Mouse (Mus musculus) embryo, embryonic 11 days (tissue): ENCODE measurements at regions not wholly inside any gene's neighbourhood (a gene's known extent, or its start where the extent isn't known, plus 50 kb on each side); places are given as distances from the start of the nearest gene placed in this dataset.
A peak's percentile ranks its signal among the peaks of the same experiment; 100 is the strongest.
"Not testable (repeated sequence)": the region's sequence is repeated elsewhere in the genome, so short reads cannot be mapped to it uniquely, and the experiment has no call there.

ENCODE experiments used
- DNase-seq: peaks from one replicate; pipeline ENCODE4 v3.0.0-alpha.2; 2015

DNA sequence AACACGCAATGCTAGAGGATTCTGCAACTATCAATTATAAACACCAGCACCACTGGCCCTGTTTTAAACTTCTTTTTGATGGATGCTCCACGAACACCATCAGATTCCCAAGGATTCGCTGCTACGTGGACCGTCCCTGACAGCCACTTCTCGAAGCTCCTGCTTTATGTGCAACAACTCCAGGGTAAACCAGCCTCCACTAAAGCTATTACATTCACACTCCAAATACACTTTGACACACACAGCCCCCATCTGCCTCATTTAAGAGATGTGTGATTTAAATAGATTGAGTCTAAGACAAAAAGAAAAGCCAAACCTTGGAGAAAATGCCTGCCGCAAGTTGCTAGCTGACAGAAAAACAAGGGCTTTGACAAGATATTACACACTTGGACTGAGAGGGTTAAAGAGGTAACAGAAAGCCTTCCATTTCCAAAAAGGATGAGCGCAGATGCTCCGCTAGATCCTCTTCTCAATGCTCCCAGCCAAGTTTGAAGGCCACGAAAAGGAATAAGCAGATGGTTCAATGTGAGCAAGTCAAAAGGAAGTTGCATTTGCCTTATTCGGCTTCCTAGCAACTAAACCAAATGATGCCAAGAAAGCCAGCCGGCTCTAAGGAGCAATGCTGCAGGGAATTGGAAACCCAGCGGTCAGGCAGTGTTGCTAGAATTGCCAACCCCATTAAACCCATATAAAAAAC is 54.0 kb upstream of the Cnep1r1 start:
- DNase-seq: no peak

DNA sequence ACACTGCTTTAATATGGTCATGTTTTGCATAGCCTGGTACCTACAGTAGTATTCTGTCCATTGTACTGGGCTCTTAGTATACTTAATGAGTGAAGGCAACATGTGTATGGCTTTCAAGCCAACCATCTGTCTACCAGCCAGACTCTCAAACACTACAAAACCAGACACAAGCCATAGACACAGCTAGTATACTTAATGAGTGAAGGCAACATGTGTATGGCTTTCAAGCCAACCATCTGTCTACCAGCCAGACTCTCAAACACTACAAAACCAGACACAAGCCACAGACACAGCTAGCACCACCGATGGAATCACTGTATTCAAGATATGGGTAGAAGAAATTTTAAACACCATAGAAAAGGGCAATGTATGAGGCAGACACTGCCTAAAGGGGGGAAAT is 59.5 kb upstream of the Cnep1r1 start:
- DNase-seq: not testable (repeated sequence)

DNA sequence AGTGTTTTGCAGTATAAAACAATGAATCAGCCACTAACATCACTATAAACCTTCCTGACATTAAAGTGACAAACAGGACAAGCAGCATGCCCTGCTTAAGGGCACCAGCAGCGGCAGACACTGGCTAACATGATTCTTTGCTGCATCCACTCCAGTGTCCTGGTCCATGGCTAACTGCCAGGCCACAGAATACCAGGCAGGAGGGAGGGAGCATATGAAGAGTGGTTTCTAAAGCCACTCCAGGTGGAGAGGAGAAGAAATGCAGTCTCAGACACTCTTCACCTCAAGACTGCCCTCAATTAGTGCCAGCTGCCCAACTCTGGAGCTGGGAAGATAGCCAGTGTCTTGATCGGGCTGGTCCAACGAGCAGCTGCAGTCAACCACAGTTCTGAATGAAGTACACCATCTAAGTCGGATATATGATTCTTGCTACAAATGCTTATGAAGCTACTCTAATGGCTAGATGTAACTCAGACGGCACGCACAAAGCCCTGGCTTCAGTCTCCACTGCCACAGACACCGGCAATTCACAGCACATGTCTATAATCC is 60.8 kb upstream of the Cnep1r1 start:
- no peak for DNase-seq

DNA sequence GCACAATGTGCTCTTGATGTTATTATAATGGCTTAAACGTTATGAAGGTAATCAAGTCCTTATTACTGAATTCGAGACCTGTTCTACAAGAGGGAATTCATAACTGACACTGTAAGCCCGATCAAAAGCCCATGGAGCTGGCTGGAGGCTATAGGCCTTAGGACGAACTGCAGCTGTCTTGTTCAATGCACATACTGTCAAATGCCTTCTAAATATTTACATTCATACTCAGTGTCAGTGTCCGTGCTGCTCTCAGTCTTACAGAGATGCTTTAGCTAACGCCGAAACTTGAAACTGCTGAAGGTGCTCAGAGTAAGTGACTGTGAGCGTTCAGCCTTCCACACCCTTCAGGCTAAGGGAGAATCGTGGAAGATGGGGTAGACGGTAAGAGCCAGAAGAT is 67.9 kb upstream of the Cnep1r1 start:
- no peak for DNase-seq

DNA sequence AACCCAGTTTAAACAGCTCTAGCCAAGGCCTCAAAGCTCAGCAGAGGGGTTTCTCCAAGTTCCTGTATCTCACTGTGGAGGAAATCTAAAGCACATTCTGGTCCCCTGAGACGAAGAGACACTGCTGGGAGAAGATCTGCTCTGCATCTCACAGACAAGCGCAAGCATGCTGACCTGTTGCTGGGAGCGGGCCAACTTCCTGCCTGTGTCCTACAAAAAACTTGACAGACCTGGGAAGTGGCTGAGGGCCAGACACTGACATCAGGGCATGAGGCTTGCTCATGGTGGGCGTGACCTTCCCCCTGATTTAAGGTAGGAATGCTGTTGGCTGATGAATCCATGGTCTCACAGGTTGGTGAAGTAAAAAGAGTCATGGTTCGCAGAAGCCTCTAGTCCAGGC is 69.5 kb upstream of the Cnep1r1 start:
- DNase-seq: no peak

DNA sequence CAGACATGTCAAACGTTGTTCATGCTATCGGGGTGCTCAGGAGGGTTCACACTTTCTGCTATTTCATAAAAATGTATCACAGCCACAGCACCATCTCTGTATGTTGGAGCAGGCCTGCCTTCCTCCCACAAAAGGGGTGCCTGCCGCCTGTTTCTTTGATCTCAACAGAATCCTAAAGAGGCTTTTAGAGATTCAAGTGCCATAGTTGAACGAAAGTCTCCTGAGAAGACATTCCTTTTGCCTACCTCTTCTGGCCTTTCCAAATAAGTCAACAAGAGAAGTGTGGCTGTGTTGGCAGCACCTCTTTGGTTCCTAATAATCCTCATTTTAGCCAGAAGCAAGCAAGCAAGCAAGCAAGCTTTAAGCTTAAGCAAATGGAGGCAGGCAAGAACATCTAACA is 72.6 kb upstream of the Cnep1r1 start:
- DNase-seq: no peak

DNA sequence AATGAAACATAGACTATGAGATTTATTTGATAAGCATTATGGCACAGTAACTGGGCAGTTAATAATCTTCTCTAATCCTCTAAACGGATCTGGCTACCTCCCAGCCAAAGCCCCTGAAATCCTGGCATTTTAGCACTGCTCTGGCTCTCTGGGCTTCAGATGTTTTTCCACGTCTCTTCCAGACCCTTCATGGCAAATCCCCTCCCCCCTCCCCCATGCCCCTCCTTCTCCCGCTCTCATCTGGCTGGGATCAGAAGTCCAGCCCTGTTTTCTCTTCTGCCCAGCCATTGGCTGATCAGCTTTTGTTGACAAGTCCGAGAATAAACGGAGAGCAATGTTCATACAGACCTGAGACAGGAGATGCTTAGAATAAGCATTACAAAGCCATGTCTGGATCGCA is 79.3 kb upstream of the Cnep1r1 start:
- peak; percentile 52 for DNase-seq

DNA sequence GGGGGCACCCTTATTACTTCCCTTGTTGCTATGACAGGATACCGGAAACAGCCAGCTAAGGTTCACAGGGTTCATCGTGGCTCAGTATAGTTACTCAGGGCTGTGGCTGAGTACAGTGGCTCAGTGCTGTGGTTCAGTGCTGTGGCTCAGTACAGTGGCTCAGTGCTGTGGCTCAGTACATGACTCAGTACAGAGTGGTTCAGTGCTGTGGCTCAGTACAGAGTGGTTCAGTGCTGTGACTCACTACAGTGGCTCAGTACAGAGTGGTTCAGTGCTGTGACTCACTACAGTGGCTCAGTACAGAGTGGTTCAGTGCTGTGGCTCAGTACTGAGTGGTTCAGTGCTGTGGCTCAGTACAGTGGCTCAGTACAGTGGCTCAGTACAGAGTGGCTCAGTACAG is 78.6 kb upstream of the Zfp423 start:
- no peak for DNase-seq

DNA sequence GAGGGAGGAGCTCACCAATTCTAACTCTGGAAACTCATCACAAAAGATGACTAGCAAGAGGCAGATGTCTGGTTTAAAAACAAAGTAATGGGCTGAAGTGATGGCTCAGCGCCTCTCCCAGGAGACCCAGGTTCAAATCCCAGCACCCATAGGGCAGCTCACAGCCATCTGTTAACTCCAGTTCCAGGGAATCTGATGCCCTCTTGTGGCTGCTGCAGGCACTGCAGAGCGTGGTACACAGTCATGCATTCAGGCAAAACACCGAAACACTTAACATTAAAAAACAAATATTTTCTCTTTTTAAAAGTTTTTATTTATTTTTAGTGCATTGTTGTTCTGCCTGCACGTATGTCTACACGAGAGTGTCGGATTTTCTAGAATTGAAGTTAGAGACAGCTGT is 73.7 kb upstream of the Zfp423 start:
- DNase-seq: no peak

DNA sequence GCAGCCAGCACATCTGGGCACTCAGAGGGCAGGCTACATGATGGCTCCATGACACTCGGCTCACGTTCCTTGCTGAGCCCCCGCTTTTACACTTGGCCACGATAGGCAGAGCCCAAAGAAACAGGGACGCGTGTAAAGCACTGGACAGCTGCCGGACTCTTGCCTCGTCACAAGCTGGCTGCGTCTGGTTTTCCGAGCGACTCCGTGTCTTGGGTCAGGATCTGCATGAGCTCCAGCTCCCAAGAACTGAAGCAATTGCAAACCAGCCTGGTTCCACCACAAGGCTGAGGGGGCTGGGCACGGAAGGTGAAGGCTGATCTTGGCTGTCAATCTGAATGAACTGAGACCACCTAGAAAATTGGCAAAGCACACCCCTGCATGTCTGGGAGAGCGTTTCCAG is 65.1 kb upstream of the Zfp423 start:
- DNase-seq: no peak

DNA sequence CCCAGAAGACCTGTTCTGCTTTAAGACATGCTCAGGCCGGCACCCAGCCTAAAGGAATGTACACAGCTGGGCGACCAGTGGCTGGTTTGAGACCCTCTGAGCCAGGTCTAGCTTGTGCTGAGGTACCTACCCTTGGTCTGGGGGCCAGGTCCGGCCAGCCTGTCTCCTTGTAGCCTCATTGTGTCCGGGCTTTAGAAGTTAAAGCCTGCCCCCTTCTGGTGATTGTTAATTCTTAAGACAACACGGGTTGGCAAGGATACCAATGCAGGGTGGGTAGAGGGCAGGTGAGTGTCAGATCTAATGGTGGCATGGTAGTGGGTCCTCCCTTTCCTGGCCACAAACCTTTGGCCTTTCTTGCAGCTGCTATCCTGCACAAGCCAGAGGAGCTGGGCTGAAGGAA is 64.0 kb upstream of the Zfp423 start:
- DNase-seq: peak; percentile 89

DNA sequence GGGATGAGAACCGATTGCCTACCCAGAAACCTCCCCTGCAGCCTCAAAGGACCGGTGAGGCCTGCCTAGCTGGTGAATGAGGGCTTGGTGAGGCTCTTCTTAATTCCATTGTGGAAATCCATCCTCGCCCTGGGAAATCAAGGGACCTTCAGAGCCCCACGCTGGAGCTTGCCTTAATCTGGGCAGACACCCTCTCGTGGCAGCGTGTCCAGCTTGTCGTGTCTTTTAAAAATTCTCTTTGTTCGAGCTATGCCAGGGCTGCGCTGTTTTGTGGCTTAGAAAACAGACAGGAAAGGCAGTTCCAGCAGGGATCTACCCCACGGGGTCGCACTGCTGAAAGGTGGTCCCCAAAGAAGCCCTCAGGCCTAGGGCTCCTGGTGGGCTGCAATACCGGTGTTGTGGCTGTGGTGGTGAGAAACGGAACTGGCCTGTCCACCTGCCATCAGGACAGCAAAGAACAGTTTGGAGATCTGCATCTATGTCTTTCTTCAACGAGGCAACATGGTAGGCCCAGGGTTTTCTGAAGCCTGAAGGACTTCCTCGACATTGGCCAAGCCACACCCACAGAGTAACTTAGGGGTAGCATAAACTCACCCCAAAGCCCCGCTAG is 63.5 kb upstream of the Zfp423 start:
- no peak for DNase-seq

DNA sequence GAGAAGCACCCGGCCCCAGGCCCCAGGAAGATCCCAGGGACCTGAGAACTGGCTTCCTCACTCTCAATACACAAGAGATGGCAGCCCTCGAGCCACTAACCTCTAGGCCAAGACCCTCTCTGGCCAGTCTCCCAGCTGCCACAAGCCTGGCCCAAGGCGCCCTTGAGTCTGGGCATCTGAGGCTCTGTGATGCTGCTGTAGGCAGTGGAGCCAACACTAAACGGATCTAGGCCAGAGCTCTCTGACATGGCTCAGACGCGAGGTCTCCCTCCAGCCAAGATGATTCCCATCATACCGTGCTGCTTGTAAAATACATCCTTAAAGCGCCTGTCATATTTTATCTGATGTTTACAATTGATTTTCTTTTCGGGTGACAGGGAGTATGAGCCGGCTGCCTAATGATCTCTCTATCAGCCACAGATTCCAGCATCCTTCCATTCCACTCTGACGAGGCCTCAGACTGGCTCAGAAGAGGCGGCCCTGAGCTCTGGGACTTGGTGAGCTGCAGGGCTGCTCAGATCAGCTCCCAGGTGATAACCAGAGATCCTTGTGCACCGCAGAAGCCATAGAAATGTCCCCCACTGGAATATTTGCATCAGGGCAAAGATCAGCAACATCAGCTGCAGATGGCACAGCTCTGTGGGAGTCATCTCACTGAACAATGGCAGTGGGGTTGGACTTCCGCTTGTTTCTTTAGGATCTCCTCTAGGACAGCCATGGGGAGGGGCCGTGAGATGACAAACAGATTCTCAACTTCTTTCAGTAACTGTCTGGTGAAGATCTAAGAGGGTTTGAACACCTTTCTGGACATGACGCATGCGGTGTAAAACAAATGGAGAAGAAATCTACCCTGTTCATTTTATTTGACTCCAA is 60.1 kb upstream of the Zfp423 start:
- no peak for DNase-seq

DNA sequence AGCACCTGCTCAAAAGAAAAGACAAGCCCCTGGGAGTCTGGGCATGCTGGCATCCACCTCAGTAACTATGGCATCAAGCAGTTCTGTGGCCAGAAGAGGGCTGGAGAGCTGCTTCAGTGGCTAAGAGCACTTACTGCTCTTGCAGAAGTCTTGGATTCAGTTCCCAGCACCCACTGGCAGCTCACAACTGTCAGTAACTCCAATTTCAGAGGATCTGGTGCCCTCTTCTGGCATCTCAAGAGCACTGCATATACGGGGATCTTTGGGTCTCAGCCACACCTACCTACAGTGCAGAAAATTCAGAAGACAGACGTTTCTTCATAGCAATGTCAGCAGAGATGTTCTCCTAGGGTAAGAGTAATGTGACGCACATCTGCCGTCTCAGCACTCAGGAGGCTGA is 59.1 kb upstream of the Zfp423 start:
- DNase-seq: no peak

DNA sequence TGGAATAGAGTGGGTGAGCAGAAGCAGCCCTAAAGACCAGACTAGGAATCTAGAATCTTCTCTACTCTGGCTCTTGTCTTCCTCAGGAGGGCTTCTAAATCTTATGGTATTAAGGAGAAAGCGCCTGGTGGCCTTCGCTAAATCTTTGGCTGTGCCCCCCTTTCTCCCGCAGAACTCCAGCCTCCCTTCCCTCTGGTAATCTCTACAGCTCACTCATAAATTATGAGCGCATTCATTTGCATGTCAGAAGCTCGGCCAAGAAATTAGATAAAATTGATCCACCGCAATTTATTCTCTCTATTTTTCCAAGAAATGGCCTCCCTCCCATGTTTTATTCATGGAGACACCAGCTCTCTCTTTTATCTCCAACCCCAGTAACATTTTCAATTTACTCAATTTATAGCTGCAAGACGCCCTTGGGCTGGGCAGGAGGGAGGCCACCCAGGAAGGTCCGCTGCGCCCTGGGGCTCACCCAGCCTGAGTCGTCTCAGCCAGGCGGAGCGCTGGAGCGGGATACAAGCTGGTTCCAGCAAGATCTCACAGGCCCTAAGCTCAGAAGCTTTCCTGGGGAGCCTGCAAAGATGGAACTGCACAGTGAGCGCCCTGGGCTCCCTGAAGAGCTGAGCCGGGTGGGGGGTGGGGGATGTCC is 52.9 kb upstream of the Zfp423 start:
- DNase-seq: peak; percentile 39

DNA sequence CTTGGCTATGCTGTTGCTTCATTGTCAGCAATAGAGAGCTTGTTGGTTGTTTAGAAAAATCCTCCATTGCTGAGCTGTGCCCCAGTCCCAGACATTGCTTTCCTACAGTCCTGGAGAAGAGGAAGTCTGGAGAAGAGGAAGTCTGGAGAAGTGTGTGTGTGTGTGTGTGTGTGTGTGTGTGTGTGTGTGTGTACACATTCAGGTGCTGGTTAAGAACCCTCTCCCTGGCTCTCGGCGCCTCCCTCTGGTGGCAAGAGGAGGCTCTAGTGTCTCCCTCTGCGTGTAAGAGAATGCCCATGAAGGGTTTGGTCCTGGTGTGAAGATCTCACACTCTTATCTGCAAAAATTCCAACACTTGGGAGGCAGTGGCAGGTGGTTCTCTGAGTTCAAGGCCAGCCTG is 51.2 kb upstream of the Zfp423 start:
- DNase-seq: peak; percentile 61

DNA sequence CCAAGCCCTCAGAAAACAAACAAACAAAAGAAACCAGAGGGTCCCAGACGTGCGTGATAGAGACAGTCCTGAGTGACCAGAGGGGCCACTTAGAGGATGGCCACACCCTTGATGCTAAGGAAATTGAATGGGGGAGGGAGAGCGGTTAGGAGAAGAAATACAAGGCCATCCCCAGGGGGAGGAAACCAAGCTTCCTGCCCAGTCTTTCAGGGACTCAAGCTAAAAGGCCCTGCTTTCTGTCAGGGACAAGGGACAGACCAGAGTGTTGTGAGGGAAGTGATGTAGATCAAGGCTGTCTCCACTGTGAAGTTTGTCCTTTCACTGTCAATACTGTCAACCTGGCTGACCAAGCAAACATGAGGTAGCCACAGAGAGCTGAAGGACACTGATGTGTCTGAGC is 50.5 kb upstream of the Zfp423 start:
- DNase-seq: no peak
